Mouse (Mus musculus) urinary bladder, postnatal 10 days (tissue): ENCODE data around the gene Sec13.

Experiments
- DNase-seq: peaks from one replicate; pipeline ENCODE4 v3.0.0; 2022; ENCODE audit warnings: low spot score

Gene Sec13

GRCm38 (mm10) chr6:113712718-113713117 is 27.8 kb downstream of the Sec13 start:
- DNase-seq, result no peak

- no peak for DNase-seq
These were observed 43.0 kb downstream of the Sec13 start for GRCm38 (mm10) chr6:113697222-113698205.

GRCm38 (mm10) chr6:113696582-113697221 is 43.8 kb downstream of the Sec13 start, which contains the start of gene Tatdn2:
Gene Tatdn2 (plus strand): TSS chr6:113697050.
- peak; percentile 80 for DNase-seq

- no peak for DNase-seq
These were observed 44.7 kb downstream of the Sec13 start for GRCm38 (mm10) chr6:113695766-113696355.

GRCm38 (mm10) chr6:113695203-113695602 is 45.3 kb downstream of the Sec13 start:
- no peak for DNase-seq

GRCm38 (mm10) chr6:113693377-113693776 is 47.2 kb downstream of the Sec13 start:
- no peak for DNase-seq

- DNase-seq, result no peak
These were observed 47.8 kb downstream of the Sec13 start for GRCm38 (mm10) chr6:113692661-113693133.

- DNase-seq, result no peak
These were observed 49.5 kb downstream of the Sec13 start for GRCm38 (mm10) chr6:113691084-113691462.

GRCm38 (mm10) chr6:113690400-113691083 is 50.0 kb downstream of the Sec13 start:
- DNase-seq, result no peak

GRCm38 (mm10) chr6:113690008-113690399 is 50.5 kb downstream of the Sec13 start:
- DNase-seq, result no peak

GRCm38 (mm10) chr6:113686551-113687125 is 53.9 kb downstream of the Sec13 start:
- DNase-seq, result no peak

- DNase-seq, result no peak
These were observed 57.3 kb downstream of the Sec13 start for GRCm38 (mm10) chr6:113683081-113683825.

GRCm38 (mm10) chr6:113681271-113681670 is 59.3 kb downstream of the Sec13 start:
- DNase-seq, result peak; percentile 61

GRCm38 (mm10) chr6:113679993-113680566 is 60.5 kb downstream of the Sec13 start:
- no peak for DNase-seq

- no peak for DNase-seq
These were observed 62.1 kb downstream of the Sec13 start for GRCm38 (mm10) chr6:113678246-113679012.
